In genomic region chr9:101037396-101037795, GRCm38 (mm10) we compare ENCODE assay signal across 10 mouse cellular contexts. TPM values are rescaled to one million over a fixed set of nuclear protein-coding genes. Genes with fewer than 3 reads are reported as not detected.
A peak's percentile ranks its signal among the peaks of the same experiment; 100 is the strongest.
DNase-seq lines count a peak whose midpoint lies in the region; ATAC-seq and TF ChIP-seq lines count a peak whose summit lies in the region.
"Had no signal": no experiment of that assay in that cellular context is flagged by ENCODE, and none has a peak within 500 bp of the region (broad histone marks: within the 10 kb centered on the region; RNA-seq: fewer than 3 reads in every experiment).

No protein-coding gene starts in this region.

- no peaks in the 10 kb centered on the region for H3K27me3 ChIP-seq in CH12.LX (replicated peaks)
- no peaks in the 10 kb centered on the region for H3K27me3 ChIP-seq in heart, embryonic 15.5 days
- no peaks in the 10 kb centered on the region for H3K27me3 ChIP-seq in lung, embryonic 15.5 days

- no peak; the same call in 1 of the 2 replicates for TF ChIP-seq EP300 in CH12.LX (IDR thresholded peaks at IDR 0.05; ENCODE audit: low read length)

- no peak overlapping the region for H3K4me3 ChIP-seq in CH12.LX (replicated peaks in 1 of 3; ENCODE audit: low read depth in 2 of 3, low read length in 2 of 3, poor library complexity in 1 of 3)
- no peak overlapping the region for H3K4me3 ChIP-seq in heart, embryonic 15.5 days
- no peak overlapping the region for H3K4me3 ChIP-seq in lung, embryonic 15.5 days

- dilution Hi-C loops in CH12.LX (cut with MboI; ENCODE audit: extremely low pct_ligation_motif_present, extremely low pct_unique_long_range_greater_than_20kb, low sequenced_read_pairs), result no loop called here

- ATAC-seq in heart, embryonic 15.5 days (replicated peaks; ENCODE audit: insufficient number of reproducible peaks, insufficient read depth, low FRiP score, low read depth), result no peak
- ATAC-seq in lung, embryonic 15.5 days (ENCODE audit: borderline replicate concordance, extremely low read depth, low FRiP score, low TSS enrichment), result no peak
- ATAC-seq: inflammation-experienced regulatory T-cells, adult 6 months had no signal

- H3K27ac ChIP-seq in CH12.LX (ENCODE audit: insufficient read depth, low read depth), result no peak overlapping the region
- no peak overlapping the region for H3K27ac ChIP-seq in heart, embryonic 15.5 days
- no peak overlapping the region for H3K27ac ChIP-seq in lung, embryonic 15.5 days

- no peak for TF ChIP-seq POLR2A in CH12.LX (IDR thresholded peaks at IDR 0.05; ENCODE audit: low read depth, low read length)

- no peak for TF ChIP-seq CTCF in CH12.LX (conservative IDR thresholded peaks at IDR 0.05 in 1 of 2, IDR thresholded peaks at IDR 0.05 in 1 of 2; ENCODE audit: low read depth in 2 of 2, low read length in 2 of 2)

- peaks cover 10 to 26% of the 10 kb centered on the region in 2 experiments; a peak in 3 of 4 replicates for H3K4me1 ChIP-seq in CH12.LX (ENCODE audit: control insufficient read depth in 1 of 2, insufficient read depth in 2 of 2)
- peaks cover 4% of the 10 kb centered on the region for H3K4me1 ChIP-seq in heart, embryonic 15.5 days (replicated peaks)
- peaks cover 16% of the 10 kb centered on the region for H3K4me1 ChIP-seq in lung, embryonic 15.5 days

- TF ChIP-seq RAD21 in CH12.LX (IDR thresholded peaks at IDR 0.05; ENCODE audit: low read depth, low read length), result no peak

- in situ Hi-C loops in CH12.LX (cut with MboI; ENCODE audit: low pct_ligation_motif_present, low pct_unique_long_range_greater_than_20kb, low sequenced_read_pairs), result no loop called here

- DNase-seq in CH12.LX (ENCODE audit: extremely low read depth), result no peak
- peak; percentile 51 for DNase-seq in kidney, postnatal 10 days
- DNase-seq in embryo, embryonic 9.5 days (ENCODE audit: extremely low spot score), result no peak
- no peak for DNase-seq in layer of hippocampus, adult 18-20 months (ENCODE audit: low spot score in 2 of 2)
- no peak for DNase-seq in thymus, postnatal 0 days (ENCODE audit: low spot score)
- no peak for DNase-seq in yolk sac, embryonic 10.5 days (ENCODE audit: low spot score)
- DNase-seq: adrenal gland, postnatal 25 days had no signal

- H3K4me2 ChIP-seq in CH12.LX (ENCODE audit: insufficient read depth, low read depth, poor library complexity, severe bottlenecking), result peak overlapping the region; percentile 83
- 0 out of 2 replicates have a peak overlapping the region, but pooled peaks have one; percentile 7 for H3K4me2 ChIP-seq in heart, embryonic 15.5 days
- H3K4me2 ChIP-seq in lung, embryonic 15.5 days, result peak overlapping the region; percentile 11; the same call in 1 of the 2 replicates

- H3K9me3 ChIP-seq in CH12.LX (replicated peaks; ENCODE audit: low read length), result no peaks in the 10 kb centered on the region
- H3K9me3 ChIP-seq in heart, embryonic 15.5 days (replicated peaks), result no peaks in the 10 kb centered on the region
- H3K9me3 ChIP-seq in lung, embryonic 15.5 days, result no peaks in the 10 kb centered on the region

- H3K36me3 ChIP-seq in CH12.LX (replicated peaks in 1 of 2; ENCODE audit: control insufficient read depth in 1 of 2, insufficient read depth in 1 of 2, low read length in 1 of 2), result no peaks in the 10 kb centered on the region
- no peaks in the 10 kb centered on the region for H3K36me3 ChIP-seq in heart, embryonic 15.5 days
- H3K36me3 ChIP-seq in lung, embryonic 15.5 days, result no peaks in the 10 kb centered on the region

- peak overlapping the region; percentile 45; the same call in 1 of the 2 replicates for H3K9ac ChIP-seq in CH12.LX (ENCODE audit: insufficient read depth, low read depth)
- H3K9ac ChIP-seq in heart, embryonic 15.5 days, result no peak overlapping the region
- no peak overlapping the region for H3K9ac ChIP-seq in lung, embryonic 15.5 days

- no peaks in the 10 kb centered on the region for H3K79me2 ChIP-seq in CH12.LX (replicated peaks; ENCODE audit: control insufficient read depth, extremely low read depth, insufficient read depth, poor library complexity, severe bottlenecking)

- 38% methylated on average over 7 of the region's 7 CpGs for WGBS in heart, embryonic 15.5 days
- 23% methylated on average over 7 of the region's 7 CpGs for WGBS in lung, embryonic 15.5 days

TF ChIP-seq in CH12.LX, 34 proteins besides CTCF, POLR2A, EP300 and RAD21:
- TF ChIP-seq CHD2 (IDR thresholded peaks at IDR 0.05; ENCODE audit: low read length) (no peak), USF2 (conservative IDR thresholded peaks at IDR 0.05; ENCODE audit: low read depth, low read length) (no peak), NRF1 (IDR thresholded peaks at IDR 0.05; ENCODE audit: low read depth, low read length) (no peak), E2F4 (IDR thresholded peaks at IDR 0.05; ENCODE audit: insufficient replicate concordance, low read depth, low read length) (no peak)

RNA-seq across cellular contexts. Expression of gene Pccb, which starts 2.7 kb away (rescaled TPM):
- total RNA-seq in CH12.LX (2012; rRNA removed) (17.3 and 18.7 TPM in 2 replicates), CH12.LX (2014; rRNA removed) (17.7 and 18.4 TPM in 2 replicates)
- polyA plus RNA-seq in CH12.LX (2012; ENCODE audit: insufficient read length, low read depth), result 26.3 and 31.6 TPM in 2 replicates
- polyA plus RNA-seq in heart, embryonic 15.5 days (2015; fragmentation: Nextera tagmentation; extraction: Ambion mirVana), result 22.3 and 23.0 TPM in 2 replicates
- polyA plus RNA-seq in lung, embryonic 15.5 days (2015; fragmentation: Nextera tagmentation; extraction: Ambion mirVana), result 22.7 and 23.2 TPM in 2 replicates
- 10 to 100 TPM; 43.3 to 43.9 TPM for total RNA-seq in layer of hippocampus, adult 18-20 months (2021)
- polyA plus RNA-seq in thymus, postnatal 0 days (2015; fragmentation: Nextera tagmentation; extraction: Ambion mirVana), result 13.4 and 13.9 TPM in 2 replicates

RNA-seq across cellular contexts. Expression of gene Msl2, which starts 36.5 kb away (rescaled TPM):
- total RNA-seq in CH12.LX (2012; rRNA removed) (15.5 and 18.6 TPM in 2 replicates), CH12.LX (2014; rRNA removed) (18.7 and 19.7 TPM in 2 replicates)
- 26.1 and 30.8 TPM in 2 replicates for polyA plus RNA-seq in CH12.LX (2012; ENCODE audit: insufficient read length, low read depth)
- 3.4 and 3.6 TPM in 2 replicates for polyA plus RNA-seq in heart, embryonic 15.5 days (2015; fragmentation: Nextera tagmentation; extraction: Ambion mirVana)
- polyA plus RNA-seq in lung, embryonic 15.5 days (2015; fragmentation: Nextera tagmentation; extraction: Ambion mirVana), result 5.9 and 6.8 TPM in 2 replicates
- total RNA-seq in layer of hippocampus, adult 18-20 months (2021), result 10 to 100 TPM; 65.9 to 66.4 TPM
- polyA plus RNA-seq in thymus, postnatal 0 days (2015; fragmentation: Nextera tagmentation; extraction: Ambion mirVana), result 9.5 and 11.7 TPM in 2 replicates

Comparison
In these comparisons a context has a peak if more than half of its experiments do, and no peak if none do; other contexts are left out.
1. H3K4me2 ChIP-seq: peak in every context shown above with its lines; median percentile 83 in CH12.LX; 11 in lung, embryonic 15.5 days; 7 in heart, embryonic 15.5 days.